Mouse (Mus musculus): Measurements from ENCODE around the gene Rasgef1b.

DNA sequence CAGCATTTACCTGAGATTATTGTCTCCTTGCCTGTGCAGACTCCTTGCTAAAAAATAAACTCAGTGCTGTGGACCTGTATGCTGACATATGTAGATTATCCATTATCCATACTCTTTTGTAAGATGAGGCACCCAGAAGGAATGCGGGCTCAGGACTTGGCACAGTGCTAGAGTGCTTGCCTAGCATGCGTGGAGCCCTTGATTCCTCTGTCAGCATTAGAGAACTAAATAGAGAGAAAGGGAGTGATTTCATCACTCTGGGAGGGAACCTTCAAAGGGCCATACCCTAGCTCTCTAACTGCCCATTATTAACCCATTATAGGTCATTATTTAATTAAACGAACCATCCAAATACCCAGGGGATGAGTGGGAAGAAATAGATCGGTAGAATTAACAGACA, 430.9 kb downstream of the Rasgef1b start:
- TF ChIP-seq CTCF (IDR thresholded peaks at IDR 0.05) = no peak
- no peak for TF ChIP-seq EP300 (IDR thresholded peaks at IDR 0.05)

Data from lung, postnatal 0 days (tissue).